ENCODE assay signal across 16 mouse cellular contexts in genomic region chr15:84378734-84379133, GRCm38 (mm10).
"Had no signal": no experiment of that assay in that cellular context is flagged by ENCODE, and none has a peak within 500 bp of the region (broad histone marks: within the 10 kb centered on the region; RNA-seq: fewer than 3 reads in every experiment).

No protein-coding gene starts in this region.

- H3K4me2 ChIP-seq: neural tube, embryonic 12.5 days; neural tube, embryonic 13.5 days; neural tube, embryonic 15.5 days; stomach, embryonic 15.5 days had no signal

- H3K9ac ChIP-seq: neural tube, embryonic 12.5 days; neural tube, embryonic 13.5 days; neural tube, embryonic 15.5 days; stomach, embryonic 15.5 days had no signal

- H3K27ac ChIP-seq: neural tube, embryonic 12.5 days; neural tube, embryonic 13.5 days; neural tube, embryonic 15.5 days; stomach, embryonic 15.5 days; stomach, postnatal 0 days had no signal

- H3K36me3 ChIP-seq: neural tube, embryonic 12.5 days; neural tube, embryonic 13.5 days; neural tube, embryonic 15.5 days; stomach, embryonic 15.5 days had no signal

- H3K4me3 ChIP-seq: neural tube, embryonic 12.5 days; neural tube, embryonic 13.5 days; neural tube, embryonic 15.5 days; stomach, embryonic 15.5 days had no signal

- DNase-seq: retina, postnatal 1 day; right cerebral cortex, adult 18-20 months; right cerebral cortex, postnatal 25 days; right cerebral cortex, postnatal 4 days; spleen, adult 18-20 months; thymus, adult 18-20 months; thymus, adult 2 months; thymus, postnatal 14 days; thymus, postnatal 25 days; thymus, postnatal 36 days; thymus, postnatal 4 days had no signal

- H3K4me1 ChIP-seq: neural tube, embryonic 12.5 days; neural tube, embryonic 13.5 days; neural tube, embryonic 15.5 days; stomach, embryonic 15.5 days had no signal

- H3K9me3 ChIP-seq: stomach, embryonic 15.5 days had no signal

- H3K27me3 ChIP-seq: neural tube, embryonic 12.5 days; neural tube, embryonic 13.5 days; neural tube, embryonic 15.5 days; stomach, embryonic 15.5 days had no signal
